Mouse (Mus musculus) bone marrow, adult 2 months (tissue): ENCODE results near the gene Pdyn.

Experiments used
- CTCF ChIP-seq: fragments of 200-500 bp; IDR thresholded peaks from 2 replicates; pipeline ENCODE4 v1.5.1; 2011; ENCODE audit warnings: low read length, control low read depth; ENCODE audit not compliant: control insufficient read depth, insufficient read depth
- POLR2A ChIP-seq: fragments of 200-500 bp; IDR thresholded peaks from 2 replicates; pipeline ENCODE4 v1.6.1; 2011; ENCODE audit warnings: low read depth, mild to moderate bottlenecking, control low read depth, low read length, borderline replicate concordance; ENCODE audit not compliant: control insufficient read depth

DNA sequence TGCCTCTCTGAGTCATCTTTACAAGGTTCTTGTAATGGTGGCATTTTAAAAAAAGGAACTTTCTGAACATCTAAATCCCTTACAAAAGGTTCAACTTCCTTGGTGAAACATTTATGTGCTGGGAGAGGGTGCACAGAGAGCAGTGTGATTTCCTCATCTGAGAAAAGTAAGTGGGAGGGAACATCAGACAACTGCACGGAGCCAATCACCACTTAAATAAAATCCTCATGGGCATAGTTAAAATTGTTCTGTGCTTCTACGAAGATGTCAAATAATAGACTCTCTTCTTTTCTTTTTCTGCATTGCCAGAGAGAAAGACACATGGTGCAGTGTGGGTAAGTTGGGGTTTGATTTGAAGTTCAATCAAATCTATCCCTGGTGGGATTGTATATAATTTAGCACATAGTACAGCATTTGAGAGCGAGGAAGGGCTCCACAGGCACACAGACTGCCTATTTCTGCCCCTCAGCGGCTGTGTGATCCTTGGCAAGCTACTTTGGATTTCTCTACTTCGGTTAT, 13.4 kb upstream of the Pdyn start:
- no peak for TF ChIP-seq POLR2A
- no peak for TF ChIP-seq CTCF
